Mouse (Mus musculus) small intestine, adult 2 months (tissue): ENCODE results near the gene Itpkb. TPM values are rescaled to one million over a fixed set of nuclear protein-coding genes. Genes with fewer than 3 reads are reported as not detected.

ENCODE experiments used
- H3K27ac ChIP-seq: fragments of 200-500 bp; 2 replicates; pipeline ENCODE4 v1.5.1; 2012; ENCODE audit warnings: low read depth, low read length, control low read depth, inconsistent platforms; ENCODE audit not compliant: insufficient read depth
- H3K27me3 ChIP-seq: fragments of 200-500 bp; 2 replicates; pipeline ENCODE4 v1.6.1; 2012; ENCODE audit warnings: mild to moderate bottlenecking, moderate library complexity, low read length, inconsistent platforms; ENCODE audit not compliant: control insufficient read depth, insufficient read depth
- H3K36me3 ChIP-seq: fragments of 200-500 bp; 2 replicates; pipeline ENCODE4 v1.6.1; 2012; ENCODE audit warnings: mild to moderate bottlenecking, low read length, control low read depth, inconsistent platforms; ENCODE audit not compliant: control insufficient read depth, insufficient read depth
- H3K4me1 ChIP-seq: fragments of 200-500 bp; 2 replicates; pipeline ENCODE4 v1.6.1; 2012; ENCODE audit warnings: low read length, inconsistent platforms, mixed read lengths; ENCODE audit not compliant: control insufficient read depth, insufficient read depth, insufficient read length
- H3K4me3 ChIP-seq: fragments of 200-500 bp; 2 replicates; pipeline ENCODE4 v1.5.1; 2012; ENCODE audit warnings: low read depth, mild to moderate bottlenecking, control low read depth, inconsistent platforms, low read length, moderate library complexity
- CTCF ChIP-seq: fragments of 200-500 bp; IDR thresholded peaks from 2 replicates; pipeline ENCODE4 v1.5.1; 2012; ENCODE audit warnings: low read depth, mild to moderate bottlenecking, control low read depth, inconsistent platforms, low read length, moderate library complexity, mixed read lengths; ENCODE audit not compliant: insufficient replicate concordance, insufficient read length; ENCODE audit errors: extremely low read depth
- POLR2A ChIP-seq: fragments of 200-500 bp; IDR thresholded peaks from 2 replicates; pipeline ENCODE4 v1.6.1; 2012; ENCODE audit warnings: low read depth, mild to moderate bottlenecking, control low read depth, inconsistent platforms, low read length, moderate library complexity
- WGBS: fragments of 180-500 bp; shearing (Covaris S2); methylation state at CpG from one replicate; pipeline ENCODE4 v1.1.7; 2018; 5-methylcytosine and 5-hydroxymethylcytosine counted together
- polyA plus RNA-seq: library from polyadenylated mRNA; depleted of rRNA; stranded (reverse); fragments of >200 nt; gene quantifications from 2 replicates; pipeline ENCODE4 v1.2.3, GENCODE M21; 2012; rRNA removed

The Itpkb gene
- 4.4 and 6.0 TPM in 2 replicates for polyA plus RNA-seq

- Histone ChIP-seq H3K4me3 (peak within 1 kb of the TSS; percentile 72), H3K4me1 (peaks cover 21% of the 10 kb centered on the region), H3K36me3 (no peaks in the 10 kb centered on the region; the same call in 1 of the 2 replicates), H3K27ac (peak within 1 kb of the TSS; percentile 73), H3K27me3 (0 out of 2 replicates have a peak, but pooled peaks cover 2% of the 10 kb centered on the region)
- WGBS = 2% methylated on average over 19 of the region's 19 CpGs
- TF ChIP-seq CTCF = 0 out of 2 replicates have a peak, but pooled peaks have one; percentile 6
- peak; percentile 64; the same call in 1 of the 2 replicates for TF ChIP-seq POLR2A
Measured at GRCm38 (mm10) chr1:180330145-180330706, at the start of gene Itpkb. Itpkb (plus strand) TSS chr1:180330485.

- Histone ChIP-seq H3K27ac (no peak overlapping the region), H3K4me1 (peaks cover 5% of the 10 kb centered on the region; the same call in 1 of the 2 replicates), H3K4me3 (no peak overlapping the region), H3K36me3 (no peaks in the 10 kb centered on the region), H3K27me3 (no peaks in the 10 kb centered on the region)
- TF ChIP-seq POLR2A = no peak
- no peak for TF ChIP-seq CTCF
- WGBS = 73% methylated on average over 6 of the region's 6 CpGs
Measured at GRCm38 (mm10) chr1:180282581-180282980, 47.7 kb upstream of the Itpkb start.

- Histone ChIP-seq H3K27ac (no peak overlapping the region), H3K27me3 (no peaks in the 10 kb centered on the region), H3K4me3 (no peak overlapping the region), H3K36me3 (no peaks in the 10 kb centered on the region), H3K4me1 (peaks cover 5% of the 10 kb centered on the region; the same call in 1 of the 2 replicates)
- TF ChIP-seq POLR2A = no peak
- TF ChIP-seq CTCF = no peak
- WGBS = 65% methylated on average over 16 of the region's 16 CpGs
Measured at GRCm38 (mm10) chr1:180283813-180284768, 46.2 kb upstream of the Itpkb start.

GRCm38 (mm10) chr1:180286081-180286831 is 44.0 kb upstream of the Itpkb start:
- WGBS = 63% methylated on average over 15 of the region's 15 CpGs
- Histone ChIP-seq H3K27ac (no peak overlapping the region), H3K27me3 (no peaks in the 10 kb centered on the region), H3K4me3 (no peak overlapping the region), H3K36me3 (no peaks in the 10 kb centered on the region), H3K4me1 (peaks cover 2% of the 10 kb centered on the region; the same call in 1 of the 2 replicates)
- TF ChIP-seq CTCF (no peak), POLR2A (no peak)

- Histone ChIP-seq H3K27ac (no peak overlapping the region), H3K4me1 (peaks cover 6% of the 10 kb centered on the region; the same call in 1 of the 2 replicates), H3K27me3 (no peaks in the 10 kb centered on the region), H3K36me3 (no peaks in the 10 kb centered on the region), H3K4me3 (no peak overlapping the region)
- TF ChIP-seq CTCF (no peak), POLR2A (no peak)
- WGBS = 84% methylated on average over 7 of the region's 7 CpGs
Measured at GRCm38 (mm10) chr1:180288227-180288626, 42.1 kb upstream of the Itpkb start.

- Histone ChIP-seq H3K4me3 (no peak overlapping the region), H3K36me3 (no peaks in the 10 kb centered on the region), H3K4me1 (peaks cover 6% of the 10 kb centered on the region; the same call in 1 of the 2 replicates), H3K27me3 (no peaks in the 10 kb centered on the region), H3K27ac (no peak overlapping the region)
- TF ChIP-seq POLR2A = no peak
- TF ChIP-seq CTCF = no peak
- 83% methylated on average over 7 of the region's 7 CpGs for WGBS
Measured at GRCm38 (mm10) chr1:180288872-180289468, 41.3 kb upstream of the Itpkb start.
